Mouse (Mus musculus) forebrain, embryonic 16.5 days (tissue): ENCODE measurements around the gene 9330182L06Rik. TPM values are rescaled to one million over a fixed set of nuclear protein-coding genes. Genes with fewer than 3 reads are reported as not detected.
A peak's percentile ranks its signal among the peaks of the same experiment; 100 is the strongest.

Experiments used
- ATAC-seq: fragments of 200-750 bp; cut with Nextera tagmentation; 2 replicates; pipeline ENCODE4 v1.8.0; 2017; ENCODE audit warnings: mild to moderate bottlenecking, moderate library complexity
- H3K27ac ChIP-seq: fragments of 300-500 bp; sonication (generic); 2 replicates; pipeline ENCODE4 v1.5.1; 2014; ENCODE audit warnings: low read length, control low read depth
- H3K27me3 ChIP-seq: fragments of 300-500 bp; sonication (generic); replicated peaks from 2 replicates; pipeline ENCODE4 v1.6.1; 2014; ENCODE audit warnings: low read length; ENCODE audit not compliant: control insufficient read depth, insufficient read depth
- H3K36me3 ChIP-seq: fragments of 300-500 bp; sonication (generic); 2 replicates; pipeline ENCODE4 v1.6.1; 2014; ENCODE audit not compliant: control insufficient read depth, insufficient read depth
- H3K4me1 ChIP-seq: fragments of 300-500 bp; sonication (generic); replicated peaks from 2 replicates; pipeline ENCODE4 v1.6.1; 2014; ENCODE audit warnings: low read length; ENCODE audit not compliant: control insufficient read depth, insufficient read depth
- H3K4me2 ChIP-seq: fragments of 300-500 bp; sonication (generic); 2 replicates; pipeline ENCODE4 v1.6.1; 2014; ENCODE audit warnings: mild to moderate bottlenecking, low read length, control low read depth
- H3K4me3 ChIP-seq: fragments of 300-500 bp; sonication (generic); replicated peaks from 2 replicates; pipeline ENCODE4 v1.5.1; 2014; ENCODE audit warnings: mild to moderate bottlenecking, low read length, control low read depth
- H3K9ac ChIP-seq: fragments of 300-500 bp; sonication (generic); replicated peaks from 2 replicates; pipeline ENCODE4 v1.6.1; 2014; ENCODE audit warnings: low read depth, low read length, control low read depth
- H3K9me3 ChIP-seq: fragments of 300-500 bp; sonication (generic); 2 replicates; pipeline ENCODE4 v1.6.1; 2016; ENCODE audit warnings: low read length; ENCODE audit not compliant: control insufficient read depth
- WGBS: fragments of 180-500 bp; shearing (Covaris S2); extraction: QIAGEN DNeasy Blood & Tissue Kit; methylation state at CpG from one replicate; pipeline ENCODE4 v1.1.7; 2014; 5-methylcytosine and 5-hydroxymethylcytosine counted together
- polyA plus RNA-seq: library from polyadenylated mRNA; unstranded; fragments of >200 nt; fragmentation: Nextera tagmentation; extraction: Ambion mirVana; gene quantifications from 2 replicates; pipeline ENCODE4 v1.2.1, GENCODE M21; 2015

9330182L06Rik gene
- polyA plus RNA-seq, 1 experiment from 2014 or later: 13.4 TPM

- H3K4me2 ChIP-seq: no peak overlapping the region
- 96% methylated on average over 1 of the region's 1 CpGs for WGBS
- ATAC-seq: no peak
These were observed 88.3 kb downstream of the 9330182L06Rik start for GRCm38 (mm10) chr5:9354257-9354656.

GRCm38 (mm10) chr5:9358076-9358475, 92.2 kb downstream of the 9330182L06Rik start:
- no peaks in the 10 kb centered on the region for H3K27me3 ChIP-seq
- 14% methylated on average over 2 of the region's 2 CpGs for WGBS
- H3K9ac ChIP-seq: no peak overlapping the region
- H3K27ac ChIP-seq: no peak overlapping the region
- no peaks in the 10 kb centered on the region for H3K36me3 ChIP-seq
- ATAC-seq: peak; percentile 82
- no peak overlapping the region for H3K4me2 ChIP-seq
- no peak overlapping the region for H3K4me3 ChIP-seq
- peaks cover 6% of the 10 kb centered on the region for H3K4me1 ChIP-seq
- H3K9me3 ChIP-seq: no peaks in the 10 kb centered on the region

More at GRCm38 (mm10) chr5:9354257-9354656, 88.3 kb downstream of the 9330182L06Rik start:
- no peak overlapping the region for H3K4me3 ChIP-seq
- H3K27ac ChIP-seq: no peak overlapping the region
- no peaks in the 10 kb centered on the region for H3K27me3 ChIP-seq
- no peaks in the 10 kb centered on the region for H3K36me3 ChIP-seq
- peaks cover 6% of the 10 kb centered on the region for H3K4me1 ChIP-seq
- H3K9me3 ChIP-seq: no peaks in the 10 kb centered on the region
- no peak overlapping the region for H3K9ac ChIP-seq

- no peak overlapping the region for H3K9ac ChIP-seq
- 81% methylated on average over 7 of the region's 7 CpGs for WGBS
- H3K27ac ChIP-seq: no peak overlapping the region
- no peak overlapping the region for H3K4me2 ChIP-seq
- no peak overlapping the region for H3K4me3 ChIP-seq
- H3K36me3 ChIP-seq: no peaks in the 10 kb centered on the region
- no peak for ATAC-seq
- no peaks in the 10 kb centered on the region for H3K9me3 ChIP-seq
- H3K27me3 ChIP-seq: no peaks in the 10 kb centered on the region
- peaks cover 8% of the 10 kb centered on the region for H3K4me1 ChIP-seq
These were observed 96.2 kb downstream of the 9330182L06Rik start for GRCm38 (mm10) chr5:9361982-9362661.

GRCm38 (mm10) chr5:9364937-9365336, 99.0 kb downstream of the 9330182L06Rik start:
- no peak overlapping the region for H3K9ac ChIP-seq
- no peak overlapping the region for H3K27ac ChIP-seq
- H3K4me3 ChIP-seq: no peak overlapping the region
- H3K9me3 ChIP-seq: no peaks in the 10 kb centered on the region
- no peak; the same call in 1 of the 2 replicates for ATAC-seq
- 0 out of 2 replicates have a peak, but pooled peaks cover 2% of the 10 kb centered on the region for H3K4me1 ChIP-seq
- no peaks in the 10 kb centered on the region for H3K36me3 ChIP-seq
- no peak overlapping the region for H3K4me2 ChIP-seq
- no peaks in the 10 kb centered on the region for H3K27me3 ChIP-seq
- WGBS: 48% methylated on average over 1 of the region's 1 CpGs

GRCm38 (mm10) chr5:9367920-9368692, 102.2 kb downstream of the 9330182L06Rik start:
- H3K4me2 ChIP-seq: no peak overlapping the region
- ATAC-seq: no peak
- no peak overlapping the region for H3K9ac ChIP-seq
- no peak overlapping the region for H3K4me3 ChIP-seq
- H3K27me3 ChIP-seq: no peaks in the 10 kb centered on the region
- no peak overlapping the region for H3K27ac ChIP-seq
- 0 out of 2 replicates have a peak, but pooled peaks cover 2% of the 10 kb centered on the region for H3K4me1 ChIP-seq
- WGBS: 66% methylated on average over 11 of the region's 11 CpGs
- H3K36me3 ChIP-seq: no peaks in the 10 kb centered on the region
- no peaks in the 10 kb centered on the region for H3K9me3 ChIP-seq

- no peak overlapping the region for H3K9ac ChIP-seq
- no peaks in the 10 kb centered on the region for H3K4me1 ChIP-seq
- no peak overlapping the region for H3K4me2 ChIP-seq
- no peaks in the 10 kb centered on the region for H3K9me3 ChIP-seq
- no peaks in the 10 kb centered on the region for H3K36me3 ChIP-seq
- no peak overlapping the region for H3K27ac ChIP-seq
- no peaks in the 10 kb centered on the region for H3K27me3 ChIP-seq
- ATAC-seq: 0 out of 2 replicates have a peak, but pooled peaks have one; percentile 23
- no peak overlapping the region for H3K4me3 ChIP-seq
- WGBS: 95% methylated on average over 3 of the region's 3 CpGs
These were observed 105.2 kb downstream of the 9330182L06Rik start for GRCm38 (mm10) chr5:9371127-9371526.

- Histone ChIP-seq H3K9me3 (no peaks in the 10 kb centered on the region), H3K27me3 (no peaks in the 10 kb centered on the region), H3K4me3 (no peak overlapping the region), H3K27ac (no peak overlapping the region), H3K36me3 (no peaks in the 10 kb centered on the region), H3K9ac (no peak overlapping the region), H3K4me1 (no peaks in the 10 kb centered on the region), H3K4me2 (no peak overlapping the region)
- no peak for ATAC-seq
- WGBS: 84% methylated on average over 4 of the region's 4 CpGs
These were observed 107.4 kb downstream of the 9330182L06Rik start for GRCm38 (mm10) chr5:9373341-9373740.

GRCm38 (mm10) chr5:9389968-9390367, 124.0 kb downstream of the 9330182L06Rik start:
- no peak for ATAC-seq
- H3K27ac ChIP-seq: no peak overlapping the region
- H3K9me3 ChIP-seq: no peaks in the 10 kb centered on the region
- H3K4me1 ChIP-seq: no peaks in the 10 kb centered on the region
- H3K36me3 ChIP-seq: no peaks in the 10 kb centered on the region
- H3K4me2 ChIP-seq: no peak overlapping the region
- no peak overlapping the region for H3K4me3 ChIP-seq
- H3K9ac ChIP-seq: no peak overlapping the region
- WGBS: 80% methylated on average over 7 of the region's 7 CpGs
- H3K27me3 ChIP-seq: no peaks in the 10 kb centered on the region

- no peak for ATAC-seq
- H3K27me3 ChIP-seq: no peaks in the 10 kb centered on the region
- H3K9ac ChIP-seq: no peak overlapping the region
- no peaks in the 10 kb centered on the region for H3K36me3 ChIP-seq
- H3K4me2 ChIP-seq: no peak overlapping the region
- no peaks in the 10 kb centered on the region for H3K9me3 ChIP-seq
- no peak overlapping the region for H3K4me3 ChIP-seq
- H3K27ac ChIP-seq: no peak overlapping the region
- no peaks in the 10 kb centered on the region for H3K4me1 ChIP-seq
- 74% methylated on average over 1 of the region's 1 CpGs for WGBS
These were observed 126.0 kb downstream of the 9330182L06Rik start for GRCm38 (mm10) chr5:9391858-9392393.
